Mouse (Mus musculus): Measurements from ENCODE around the gene Med23.

DNA sequence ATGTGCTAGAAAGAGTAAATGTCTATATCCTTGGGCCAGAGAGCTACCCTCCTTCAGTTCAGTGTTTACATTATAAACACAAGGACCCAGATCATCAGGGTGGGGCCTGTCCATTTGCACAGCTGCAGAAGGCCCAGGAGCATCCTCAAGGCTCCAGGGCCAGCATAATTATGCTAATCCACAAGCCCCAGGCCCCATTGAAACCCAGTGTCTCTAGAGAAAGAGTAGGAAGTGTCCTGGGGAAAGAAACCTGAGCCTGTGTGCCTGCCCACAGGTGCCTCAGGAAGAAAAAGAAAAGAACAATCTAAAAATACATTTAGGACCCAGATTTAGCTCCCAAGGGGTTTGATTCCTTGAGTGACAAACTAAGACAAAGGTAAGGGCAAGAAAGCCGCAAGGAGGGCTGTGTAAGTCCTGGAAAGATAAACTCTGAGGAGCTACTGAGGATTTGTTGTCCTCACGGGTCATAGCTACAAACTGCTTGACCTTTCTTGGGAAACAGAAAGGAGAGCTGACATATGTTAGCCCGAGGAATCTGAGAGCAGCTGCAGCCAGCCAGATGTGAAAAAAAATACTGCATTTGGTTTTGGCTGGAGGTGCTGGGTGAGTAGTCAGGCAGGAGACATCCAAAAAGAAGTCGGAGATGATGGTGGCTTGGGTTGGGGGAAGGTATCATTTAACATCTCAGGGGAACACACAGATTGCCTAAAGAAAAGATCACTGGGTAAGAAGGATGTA, 35.0 kb upstream of the Med23 start:
- TF ChIP-seq CTCF (IDR thresholded peaks at IDR 0.05; ENCODE audit: extremely low read depth, insufficient read length, insufficient replicate concordance, low read depth, low read length) = no peak
- no peak for TF ChIP-seq POLR2A (IDR thresholded peaks at IDR 0.05; ENCODE audit: low read depth, low read length)

Measured in small intestine, adult 2 months (tissue).